Mouse (Mus musculus) urinary bladder, adult 2 months (tissue): Measurements from ENCODE around the gene Zzz3. TPM values are rescaled to one million over a fixed set of nuclear protein-coding genes. Genes with fewer than 3 reads are reported as not detected.

ENCODE experiments used
- DNase-seq: peaks from one replicate; pipeline ENCODE4 v3.0.0; 2022; ENCODE audit warnings: low spot score
- polyA plus RNA-seq: library from polyadenylated mRNA; depleted of rRNA; stranded (reverse); fragments of >200 nt; gene quantifications from 2 replicates; pipeline ENCODE4 v1.2.3, GENCODE M21; 2012; rRNA removed

Zzz3 gene
- 25.4 and 26.2 TPM in 2 replicates for polyA plus RNA-seq

GRCm38 (mm10) chr3:152395350-152396277 is at the start of gene Zzz3:
Gene Zzz3, plus strand, starts transcription at chr3:152395473.
- DNase-seq = peak; percentile 84

GRCm38 (mm10) chr3:152345732-152346632 is 49.3 kb upstream of the Zzz3 start, which contains the start of gene Usp33:
Gene Usp33, plus strand, starts transcription at chr3:152346478.
- DNase-seq = peak; percentile 89

GRCm38 (mm10) chr3:152346633-152347141 is 48.6 kb upstream of the Zzz3 start:
- no peak for DNase-seq

GRCm38 (mm10) chr3:152347227-152347626 is 48.0 kb upstream of the Zzz3 start:
- DNase-seq = no peak

- no peak for DNase-seq
These were observed 47.1 kb upstream of the Zzz3 start for GRCm38 (mm10) chr3:152348011-152348830.

GRCm38 (mm10) chr3:152350431-152350830 is 44.8 kb upstream of the Zzz3 start:
- DNase-seq = no peak

- DNase-seq = no peak
These were observed 44.3 kb upstream of the Zzz3 start for GRCm38 (mm10) chr3:152350966-152351365.

- no peak for DNase-seq
These were observed 43.0 kb upstream of the Zzz3 start for GRCm38 (mm10) chr3:152352289-152352688.

GRCm38 (mm10) chr3:152353434-152354177 is 41.7 kb upstream of the Zzz3 start:
- DNase-seq = no peak

GRCm38 (mm10) chr3:152355361-152355760 is 39.9 kb upstream of the Zzz3 start:
- DNase-seq = no peak

GRCm38 (mm10) chr3:152356751-152357150 is 38.5 kb upstream of the Zzz3 start:
- no peak for DNase-seq

- no peak for DNase-seq
These were observed 36.1 kb upstream of the Zzz3 start for GRCm38 (mm10) chr3:152359151-152359550.

GRCm38 (mm10) chr3:152364181-152364580 is 31.1 kb upstream of the Zzz3 start:
- DNase-seq = no peak

- no peak for DNase-seq
These were observed 19.2 kb upstream of the Zzz3 start for GRCm38 (mm10) chr3:152376063-152376462.

GRCm38 (mm10) chr3:152384106-152384505 is 11.2 kb upstream of the Zzz3 start:
- no peak for DNase-seq

GRCm38 (mm10) chr3:152396278-152396987 is 1.2 kb downstream of the Zzz3 start:
- DNase-seq = peak; percentile 100

GRCm38 (mm10) chr3:152396988-152397314 is 1.7 kb downstream of the Zzz3 start:
- no peak for DNase-seq

- no peak for DNase-seq
These were observed 2.2 kb downstream of the Zzz3 start for GRCm38 (mm10) chr3:152397335-152397940.

- DNase-seq = no peak
These were observed 5.2 kb downstream of the Zzz3 start for GRCm38 (mm10) chr3:152400441-152400840.

GRCm38 (mm10) chr3:152400875-152401274 is 5.6 kb downstream of the Zzz3 start:
- no peak for DNase-seq
